ENCODE assay signal across 8 mouse cellular contexts in the genomic region with DNA sequence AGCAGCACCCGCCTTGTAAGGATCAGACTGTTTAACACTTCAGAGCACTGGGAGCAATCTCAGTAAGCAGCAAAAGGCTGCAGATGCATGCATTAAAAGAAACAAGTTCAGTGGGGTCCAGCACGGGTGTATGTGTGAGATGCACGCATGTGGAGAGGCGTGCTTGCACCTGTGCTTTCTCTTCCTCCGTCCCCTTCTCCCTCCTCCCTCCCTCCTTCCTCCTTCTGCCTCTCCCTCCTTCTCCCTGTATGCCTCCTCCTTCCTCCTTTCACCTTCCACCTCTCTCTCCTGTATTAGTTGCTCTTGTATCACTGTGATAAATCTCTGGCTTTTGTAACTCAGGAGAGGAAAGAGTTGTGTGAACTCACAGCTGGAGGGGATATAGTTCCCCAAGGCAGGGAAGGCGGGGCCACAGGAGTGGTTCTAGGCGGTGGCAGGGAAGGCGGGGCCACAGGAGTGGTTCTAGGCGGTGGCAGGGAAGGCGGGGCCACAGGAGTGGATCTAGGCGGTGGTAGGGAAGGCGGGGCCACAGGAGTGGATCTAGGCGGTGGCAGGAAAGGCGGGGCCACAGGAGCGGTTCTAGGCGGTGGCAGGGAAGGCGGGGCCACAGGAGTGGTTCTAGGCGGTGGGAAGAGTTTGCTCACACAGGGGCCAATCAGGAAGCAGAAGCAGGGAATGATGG.
DNase-seq lines count a peak whose midpoint lies in the region; ATAC-seq and TF ChIP-seq lines count a peak whose summit lies in the region.

No protein-coding gene starts in this region.

- no peaks in the 10 kb centered on the region for H3K36me3 ChIP-seq in heart, embryonic 14.5 days (ENCODE audit: control insufficient read depth, insufficient read depth, low read length)
- H3K36me3 ChIP-seq in embryonic facial prominence, embryonic 12.5 days: no peaks in the 10 kb centered on the region
- no peaks in the 10 kb centered on the region for H3K36me3 ChIP-seq in kidney, adult 2 months (ENCODE audit: control insufficient read depth, insufficient read depth, low read length)
- no peaks in the 10 kb centered on the region for H3K36me3 ChIP-seq in lung, postnatal 0 days (ENCODE audit: insufficient read depth, low read length)

- peaks cover 0 to 3% of the 10 kb centered on the region in 2 experiments; a peak in 1 of 4 replicates for H3K4me1 ChIP-seq in heart, embryonic 14.5 days (ENCODE audit: control insufficient read depth in 2 of 2, insufficient read depth in 2 of 2, low read length in 2 of 2)
- H3K4me1 ChIP-seq in embryonic facial prominence, embryonic 12.5 days: no peaks in the 10 kb centered on the region
- no peaks in the 10 kb centered on the region for H3K4me1 ChIP-seq in kidney, adult 2 months (ENCODE audit: control insufficient read depth, insufficient read depth, low read length)
- H3K4me1 ChIP-seq in lung, postnatal 0 days (ENCODE audit: insufficient read depth, low read depth, low read length): no peaks in the 10 kb centered on the region

- H3K4me3 ChIP-seq in heart, embryonic 14.5 days (ENCODE audit: control insufficient read depth in 1 of 2, insufficient read depth in 1 of 2, low read depth in 1 of 2, low read length in 2 of 2): no peak overlapping the region
- H3K4me3 ChIP-seq in embryonic facial prominence, embryonic 12.5 days: no peak overlapping the region
- H3K4me3 ChIP-seq in kidney, adult 2 months (ENCODE audit: insufficient read depth, low read depth, low read length): no peak overlapping the region
- no peak overlapping the region; the same call in 1 of the 2 replicates for H3K4me3 ChIP-seq in lung, postnatal 0 days (ENCODE audit: low read depth, low read length)

- no peak for TF ChIP-seq POLR2A in kidney, adult 2 months (IDR thresholded peaks at IDR 0.05; ENCODE audit: low read depth, low read length)

- DNase-seq in heart, postnatal 14 days: no peak
- peak; percentile 32 for DNase-seq in kidney, adult 2 months
- DNase-seq in lung, postnatal 0 days (ENCODE audit: low spot score): peak; percentile 86
- peak; percentile 76 for DNase-seq in retina, postnatal 1 day
- no peak for DNase-seq in right cerebral cortex, adult 18-20 months
- no peak for DNase-seq in layer of hippocampus, adult 8-10 months (ENCODE audit: low spot score in 2 of 2)

- peaks cover 2% of the 10 kb centered on the region for H3K9me3 ChIP-seq in heart, embryonic 14.5 days (ENCODE audit: control insufficient read depth, low read length)
- no peaks in the 10 kb centered on the region for H3K9me3 ChIP-seq in embryonic facial prominence, embryonic 12.5 days
- H3K9me3 ChIP-seq in lung, postnatal 0 days (ENCODE audit: low read length): no peaks in the 10 kb centered on the region

- H3K4me2 ChIP-seq in heart, embryonic 14.5 days (ENCODE audit: low read length): peak overlapping the region; percentile 32
- peak overlapping the region; percentile 33 for H3K4me2 ChIP-seq in embryonic facial prominence, embryonic 12.5 days (replicated peaks)
- peak overlapping the region; percentile 25; the same call in 1 of the 2 replicates for H3K4me2 ChIP-seq in lung, postnatal 0 days (replicated peaks; ENCODE audit: low read depth, low read length)

- ATAC-seq in heart, embryonic 14.5 days (ENCODE audit: insufficient number of reproducible peaks, insufficient read depth, low FRiP score, low read depth): peak; percentile 48
- peak; percentile 76 for ATAC-seq in embryonic facial prominence, embryonic 12.5 days (ENCODE audit: insufficient number of reproducible peaks, insufficient read depth, low FRiP score, low TSS enrichment)
- peak; percentile 87 for ATAC-seq in lung, postnatal 0 days

- intact Hi-C loops in heart, postnatal 14 days (cut with DNase I): no loop called here

- H3K27me3 ChIP-seq in heart, embryonic 14.5 days (ENCODE audit: control insufficient read depth, insufficient read depth, low read length): no peaks in the 10 kb centered on the region
- H3K27me3 ChIP-seq in embryonic facial prominence, embryonic 12.5 days: no peaks in the 10 kb centered on the region; the same call in 1 of the 2 replicates
- no peaks in the 10 kb centered on the region for H3K27me3 ChIP-seq in kidney, adult 2 months (replicated peaks; ENCODE audit: control insufficient read depth, insufficient read depth, low read length)
- H3K27me3 ChIP-seq in lung, postnatal 0 days (replicated peaks; ENCODE audit: insufficient read depth, low read length): no peaks in the 10 kb centered on the region

- WGBS in heart, embryonic 14.5 days: 8% methylated on average over 18 of the region's 18 CpGs
- WGBS in embryonic facial prominence, embryonic 12.5 days: 4% methylated on average over 18 of the region's 18 CpGs
- WGBS in kidney, adult 2 months: 6% methylated on average over 18 of the region's 18 CpGs
- 5% methylated on average over 18 of the region's 18 CpGs for WGBS in lung, postnatal 0 days

- H3K9ac ChIP-seq in heart, embryonic 14.5 days (ENCODE audit: low read length): no peak overlapping the region
- no peak overlapping the region for H3K9ac ChIP-seq in embryonic facial prominence, embryonic 12.5 days
- no peak overlapping the region for H3K9ac ChIP-seq in lung, postnatal 0 days (replicated peaks; ENCODE audit: low read depth)

- no peak for TF ChIP-seq EP300 in lung, postnatal 0 days (IDR thresholded peaks at IDR 0.05)

- H3K27ac ChIP-seq in heart, embryonic 14.5 days (replicated peaks in 1 of 2; ENCODE audit: control insufficient read depth in 1 of 2, insufficient read depth in 1 of 2, low read depth in 2 of 2, low read length in 2 of 2): no peak overlapping the region
- H3K27ac ChIP-seq in embryonic facial prominence, embryonic 12.5 days: no peak overlapping the region
- no peak overlapping the region for H3K27ac ChIP-seq in kidney, adult 2 months (ENCODE audit: insufficient read depth, low read depth, low read length)
- H3K27ac ChIP-seq in lung, postnatal 0 days (ENCODE audit: low read length): no peak overlapping the region

- TF ChIP-seq CTCF in kidney, adult 2 months (conservative IDR thresholded peaks at IDR 0.05; ENCODE audit: insufficient read depth, insufficient read length, low read depth, low read length): no peak
- no peak for TF ChIP-seq CTCF in lung, postnatal 0 days (IDR thresholded peaks at IDR 0.05)

Comparison
In these comparisons a context has a peak if more than half of its experiments do, and no peak if none do; other contexts are left out.
1. DNase-seq: peak in kidney, adult 2 months (single experiment), lung, postnatal 0 days (single experiment) and retina, postnatal 1 day (single experiment); none in heart, postnatal 14 days (0 of 2), right cerebral cortex, adult 18-20 months (single experiment) and layer of hippocampus, adult 8-10 months (0 of 2).
2. Peak in every context shown above with its lines, with median percentiles within 50 percentile points of each other: ATAC-seq and H3K4me2 ChIP-seq.